Mouse (Mus musculus) hindbrain, embryonic 16.5 days (tissue): Measurements from ENCODE around the gene Lnx1. TPM values are rescaled to one million over a fixed set of nuclear protein-coding genes. Genes with fewer than 3 reads are reported as not detected.

Source experiments
- ATAC-seq: fragments of 200-750 bp; cut with Nextera tagmentation; 2 replicates; pipeline ENCODE4 v1.8.0; 2017; ENCODE audit warnings: moderate TSS enrichment, moderate library complexity
- H3K27ac ChIP-seq: fragments of 300-500 bp; sonication (generic); 2 replicates; pipeline ENCODE4 v1.5.1; 2014; ENCODE audit warnings: low read depth, mild to moderate bottlenecking, control low read depth, low read length, moderate library complexity
- H3K27me3 ChIP-seq: fragments of 300-500 bp; sonication (generic); replicated peaks from 2 replicates; pipeline ENCODE4 v1.6.1; 2014; ENCODE audit warnings: low read length; ENCODE audit not compliant: control insufficient read depth, insufficient read depth
- H3K36me3 ChIP-seq: fragments of 300-500 bp; sonication (generic); 2 replicates; pipeline ENCODE4 v1.6.1; 2014; ENCODE audit warnings: mild to moderate bottlenecking, low read length, moderate library complexity, mixed read lengths; ENCODE audit not compliant: control insufficient read depth, insufficient read depth
- H3K4me1 ChIP-seq: fragments of 300-500 bp; sonication (generic); 2 replicates; pipeline ENCODE4 v1.6.1; 2014; ENCODE audit warnings: low read depth, low read length; ENCODE audit not compliant: control insufficient read depth, insufficient read depth
- H3K4me2 ChIP-seq: fragments of 300-500 bp; sonication (generic); 2 replicates; pipeline ENCODE4 v1.6.1; 2014; ENCODE audit warnings: mild to moderate bottlenecking, low read length, control low read depth, moderate library complexity
- H3K4me3 ChIP-seq: fragments of 300-500 bp; sonication (generic); 2 replicates; pipeline ENCODE4 v1.5.1; 2014; ENCODE audit warnings: mild to moderate bottlenecking, low read length, control low read depth, moderate library complexity
- H3K9ac ChIP-seq: fragments of 300-500 bp; sonication (generic); 2 replicates; pipeline ENCODE4 v1.6.1; 2014; ENCODE audit warnings: low read depth, mild to moderate bottlenecking, control low read depth, low read length, moderate library complexity
- H3K9me3 ChIP-seq: fragments of 300-500 bp; sonication (generic); 2 replicates; pipeline ENCODE4 v1.6.1; 2014; ENCODE audit warnings: mild to moderate bottlenecking, low read length, moderate library complexity; ENCODE audit not compliant: control insufficient read depth
- WGBS: fragments of 180-500 bp; shearing (Covaris S2); extraction: QIAGEN DNeasy Blood & Tissue Kit; methylation state at CpG from one replicate; pipeline ENCODE4 v1.1.7; 2014; 5-methylcytosine and 5-hydroxymethylcytosine counted together
- polyA plus RNA-seq: library from polyadenylated mRNA; unstranded; fragments of >200 nt; fragmentation: Nextera tagmentation; extraction: Ambion mirVana; gene quantifications from 2 replicates; pipeline ENCODE4 v1.2.1, GENCODE M21; 2015

The Lnx1 gene
- 15.9 and 20.9 TPM in 2 replicates for polyA plus RNA-seq

- H3K4me2 ChIP-seq, result peak within 1 kb of the TSS; percentile 64
- WGBS, result 58% methylated on average over 11 of the region's 11 CpGs
- no peak within 1 kb of the TSS for H3K27ac ChIP-seq
- no peak within 1 kb of the TSS for H3K4me3 ChIP-seq
- H3K36me3 ChIP-seq, result no peaks in the 10 kb centered on the region
- H3K9ac ChIP-seq, result no peak within 1 kb of the TSS
- H3K9me3 ChIP-seq, result no peaks in the 10 kb centered on the region
- H3K4me1 ChIP-seq, result peaks cover 5% of the 10 kb centered on the region
- no peak for ATAC-seq
- no peaks in the 10 kb centered on the region; the same call in 1 of the 2 replicates for H3K27me3 ChIP-seq
Measured at GRCm38 (mm10) chr5:74702766-74703165, at the start of gene Lnx1. Gene Lnx1, minus strand, starts transcription at chr5:74702912.

- no peak overlapping the region for H3K4me3 ChIP-seq
- no peaks in the 10 kb centered on the region for H3K36me3 ChIP-seq
- 87% methylated on average over 5 of the region's 5 CpGs for WGBS
- H3K27me3 ChIP-seq, result no peaks in the 10 kb centered on the region
- no peak overlapping the region for H3K27ac ChIP-seq
- no peak overlapping the region for H3K4me2 ChIP-seq
- no peaks in the 10 kb centered on the region for H3K4me1 ChIP-seq
- H3K9me3 ChIP-seq, result no peaks in the 10 kb centered on the region
- no peak overlapping the region for H3K9ac ChIP-seq
- no peak for ATAC-seq
Measured at GRCm38 (mm10) chr5:74750501-74750900, 47.8 kb upstream of the Lnx1 start.

DNA sequence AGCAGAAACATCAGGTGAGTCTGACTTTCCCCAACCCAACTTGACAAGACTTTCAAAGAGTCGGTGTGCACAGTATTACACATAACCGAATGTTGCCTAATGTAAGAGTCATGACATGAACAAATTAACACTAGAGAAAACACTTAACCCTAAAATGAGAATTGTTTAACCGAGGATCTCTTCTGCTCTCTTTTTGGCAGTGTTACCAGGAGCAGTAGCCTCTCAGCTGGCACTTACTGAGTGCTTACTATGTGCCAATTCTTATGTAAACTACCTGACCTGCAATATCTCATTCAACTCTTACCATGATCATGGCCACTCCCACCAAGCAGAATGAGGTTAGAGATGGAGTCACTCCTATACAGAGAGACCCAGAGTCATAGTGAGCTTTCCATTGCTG lies 44.8 kb upstream of the Lnx1 start:
- Histone ChIP-seq H3K4me2 (no peak overlapping the region), H3K27me3 (no peaks in the 10 kb centered on the region), H3K9me3 (no peaks in the 10 kb centered on the region), H3K4me1 (no peaks in the 10 kb centered on the region), H3K27ac (no peak overlapping the region), H3K4me3 (no peak overlapping the region), H3K9ac (no peak overlapping the region), H3K36me3 (no peaks in the 10 kb centered on the region)
- WGBS, result 88% methylated on average over 3 of the region's 3 CpGs
- ATAC-seq, result no peak

- 95% methylated on average over 9 of the region's 9 CpGs for WGBS
- no peak overlapping the region for H3K27ac ChIP-seq
- no peaks in the 10 kb centered on the region for H3K4me1 ChIP-seq
- ATAC-seq, result no peak
- no peaks in the 10 kb centered on the region for H3K9me3 ChIP-seq
- H3K9ac ChIP-seq, result no peak overlapping the region
- H3K4me2 ChIP-seq, result no peak overlapping the region
- no peak overlapping the region for H3K4me3 ChIP-seq
- no peaks in the 10 kb centered on the region for H3K36me3 ChIP-seq
- H3K27me3 ChIP-seq, result no peaks in the 10 kb centered on the region
Measured at GRCm38 (mm10) chr5:74740951-74741350, 38.2 kb upstream of the Lnx1 start.

- H3K4me2 ChIP-seq, result no peak overlapping the region; the same call in 1 of the 2 replicates
- H3K27me3 ChIP-seq, result no peaks in the 10 kb centered on the region
- H3K4me1 ChIP-seq, result no peaks in the 10 kb centered on the region
- H3K36me3 ChIP-seq, result no peaks in the 10 kb centered on the region
- no peak overlapping the region for H3K4me3 ChIP-seq
- no peaks in the 10 kb centered on the region for H3K9me3 ChIP-seq
- H3K27ac ChIP-seq, result no peak overlapping the region
- H3K9ac ChIP-seq, result no peak overlapping the region
- WGBS, result 58% methylated on average over 12 of the region's 12 CpGs
- no peak for ATAC-seq
Measured at GRCm38 (mm10) chr5:74739435-74739834, 36.7 kb upstream of the Lnx1 start.

GRCm38 (mm10) chr5:74738312-74738711 lies 35.6 kb upstream of the Lnx1 start:
- Histone ChIP-seq H3K27me3 (no peaks in the 10 kb centered on the region), H3K9me3 (no peaks in the 10 kb centered on the region), H3K4me3 (no peak overlapping the region), H3K9ac (no peak overlapping the region), H3K36me3 (no peaks in the 10 kb centered on the region), H3K4me2 (no peak overlapping the region), H3K4me1 (peaks cover 3% of the 10 kb centered on the region; the same call in 1 of the 2 replicates), H3K27ac (no peak overlapping the region)
- WGBS, result 78% methylated on average over 3 of the region's 3 CpGs
- no peak for ATAC-seq

- Histone ChIP-seq H3K4me3 (no peak overlapping the region), H3K4me2 (no peak overlapping the region), H3K27ac (no peak overlapping the region), H3K9ac (no peak overlapping the region), H3K36me3 (no peaks in the 10 kb centered on the region), H3K4me1 (peaks cover 3% of the 10 kb centered on the region; the same call in 1 of the 2 replicates), H3K9me3 (no peaks in the 10 kb centered on the region), H3K27me3 (no peaks in the 10 kb centered on the region)
- 61% methylated on average over 7 of the region's 7 CpGs for WGBS
- no peak for ATAC-seq
Measured at GRCm38 (mm10) chr5:74733885-74734558, 31.3 kb upstream of the Lnx1 start.

- Histone ChIP-seq H3K9me3 (no peaks in the 10 kb centered on the region), H3K27me3 (no peaks in the 10 kb centered on the region), H3K9ac (no peak overlapping the region), H3K4me2 (no peak overlapping the region), H3K36me3 (no peaks in the 10 kb centered on the region), H3K4me3 (no peak overlapping the region), H3K4me1 (peaks cover 3% of the 10 kb centered on the region; the same call in 1 of the 2 replicates), H3K27ac (no peak overlapping the region)
- no peak for ATAC-seq
- WGBS, result 72% methylated on average over 8 of the region's 8 CpGs
Measured at GRCm38 (mm10) chr5:74732613-74733012, 29.9 kb upstream of the Lnx1 start.

GRCm38 (mm10) chr5:74730601-74731000 lies 27.9 kb upstream of the Lnx1 start:
- H3K9me3 ChIP-seq, result no peaks in the 10 kb centered on the region
- no peak overlapping the region for H3K4me3 ChIP-seq
- H3K36me3 ChIP-seq, result no peaks in the 10 kb centered on the region
- H3K27ac ChIP-seq, result no peak overlapping the region
- WGBS, result 83% methylated on average over 5 of the region's 5 CpGs
- H3K9ac ChIP-seq, result no peak overlapping the region
- no peak for ATAC-seq
- H3K4me1 ChIP-seq, result peaks cover 3% of the 10 kb centered on the region; the same call in 1 of the 2 replicates
- H3K27me3 ChIP-seq, result no peaks in the 10 kb centered on the region
- H3K4me2 ChIP-seq, result no peak overlapping the region
